Mouse (Mus musculus) kidney, embryonic 14.5 days (tissue): Measurements from ENCODE around the gene Gm11549. TPM values are rescaled to one million over a fixed set of nuclear protein-coding genes. Genes with fewer than 3 reads are reported as not detected.

Experiments
- ATAC-seq: fragments of 200-750 bp; cut with Nextera tagmentation; 2 replicates; pipeline ENCODE4 v1.8.0; 2017; ENCODE audit warnings: moderate number of reproducible peaks, mild to moderate bottlenecking, moderate TSS enrichment, moderate library complexity; ENCODE audit not compliant: low FRiP score, low TSS enrichment
- H3K27ac ChIP-seq: fragments of 300-500 bp; sonication (generic); 2 replicates; pipeline ENCODE4 v1.5.1; 2014; ENCODE audit warnings: low read depth, mild to moderate bottlenecking, low read length, moderate library complexity, mixed read lengths
- H3K27me3 ChIP-seq: fragments of 300-500 bp; sonication (generic); 2 replicates; pipeline ENCODE4 v1.6.1; 2014; ENCODE audit warnings: mild to moderate bottlenecking, low read length; ENCODE audit not compliant: control insufficient read depth, insufficient read depth
- H3K36me3 ChIP-seq: fragments of 300-500 bp; sonication (generic); 2 replicates; pipeline ENCODE4 v1.6.1; 2014; ENCODE audit warnings: low read length, mixed read lengths; ENCODE audit not compliant: control insufficient read depth, insufficient read depth
- H3K4me1 ChIP-seq: fragments of 300-500 bp; sonication (generic); 2 replicates; pipeline ENCODE4 v1.6.1; 2014; ENCODE audit warnings: low read length, mixed read lengths; ENCODE audit not compliant: control insufficient read depth, insufficient read depth
- H3K4me2 ChIP-seq: fragments of 300-500 bp; sonication (generic); replicated peaks from 2 replicates; pipeline ENCODE4 v1.6.1; 2014; ENCODE audit warnings: low read depth, mild to moderate bottlenecking, low read length
- H3K4me3 ChIP-seq: fragments of 300-500 bp; sonication (generic); 2 replicates; pipeline ENCODE4 v1.5.1; 2014; ENCODE audit warnings: mild to moderate bottlenecking, low read length
- H3K9ac ChIP-seq: fragments of 300-500 bp; sonication (generic); 2 replicates; pipeline ENCODE4 v1.6.1; 2014; ENCODE audit warnings: low read depth, mild to moderate bottlenecking, low read length, moderate library complexity
- H3K9me3 ChIP-seq: fragments of 300-500 bp; sonication (generic); 2 replicates; pipeline ENCODE4 v1.6.1; 2016; ENCODE audit warnings: low read length; ENCODE audit not compliant: control insufficient read depth
- WGBS: fragments of 180-500 bp; shearing (Covaris S2); extraction: QIAGEN DNeasy Blood & Tissue Kit; methylation state at CpG from one replicate; pipeline ENCODE4 v1.1.7; 2014; 5-methylcytosine and 5-hydroxymethylcytosine counted together
- polyA plus RNA-seq: library from polyadenylated mRNA; unstranded; fragments of >200 nt; fragmentation: Nextera tagmentation; extraction: Ambion mirVana; gene quantifications from 2 replicates; pipeline ENCODE4 v1.2.1, GENCODE M21; 2014

Gene Gm11549
- polyA plus RNA-seq, 1 experiment from 2014 or later: not detected

DNA sequence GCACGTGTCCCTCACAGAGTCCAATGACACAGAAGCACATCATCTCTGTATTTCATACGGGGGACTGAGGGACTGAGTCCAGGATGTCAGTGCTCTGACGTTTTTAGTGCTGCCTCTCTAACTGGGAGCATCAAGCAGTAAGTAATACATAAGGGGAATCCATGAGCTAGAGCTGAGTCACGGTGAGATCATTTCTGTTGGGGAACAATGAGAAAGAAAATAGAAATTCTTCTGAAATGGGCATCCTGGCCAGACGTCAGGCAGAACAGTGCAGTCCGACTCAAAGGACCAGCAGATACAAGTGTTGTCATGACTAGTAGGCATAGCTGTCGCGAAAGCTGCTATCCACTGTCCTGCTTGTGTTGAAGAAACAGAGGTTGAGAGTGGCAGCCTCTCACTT, 20.6 kb downstream of the Gm11549 start:
- no peaks in the 10 kb centered on the region for H3K9me3 ChIP-seq
- H3K9ac ChIP-seq: no peak overlapping the region
- no peaks in the 10 kb centered on the region for H3K4me1 ChIP-seq
- no peak overlapping the region for H3K4me3 ChIP-seq
- no peaks in the 10 kb centered on the region for H3K36me3 ChIP-seq
- no peaks in the 10 kb centered on the region for H3K27me3 ChIP-seq
- no peak overlapping the region for H3K27ac ChIP-seq
- no peak for ATAC-seq
- no peak overlapping the region for H3K4me2 ChIP-seq
- WGBS: 84% methylated on average over 8 of the region's 8 CpGs

DNA sequence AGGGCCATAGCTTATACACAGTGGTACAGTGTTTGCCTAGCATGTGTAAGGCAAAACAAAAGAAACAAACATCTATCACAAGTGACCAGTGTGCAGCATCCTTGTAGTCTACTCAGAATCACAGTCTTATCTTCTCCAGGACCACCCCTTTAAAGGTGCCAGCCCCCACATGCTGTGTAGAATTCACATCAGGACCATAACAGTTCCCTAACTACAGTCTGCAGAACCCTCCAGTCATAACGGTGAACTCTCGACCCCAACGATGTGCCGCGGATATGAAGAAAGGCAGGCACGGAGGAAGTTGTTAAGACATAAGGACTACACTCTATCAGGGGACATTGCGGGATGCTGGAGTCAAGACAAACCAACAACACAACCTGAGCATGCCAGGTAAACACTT, 22.2 kb downstream of the Gm11549 start:
- H3K36me3 ChIP-seq: no peaks in the 10 kb centered on the region

DNA sequence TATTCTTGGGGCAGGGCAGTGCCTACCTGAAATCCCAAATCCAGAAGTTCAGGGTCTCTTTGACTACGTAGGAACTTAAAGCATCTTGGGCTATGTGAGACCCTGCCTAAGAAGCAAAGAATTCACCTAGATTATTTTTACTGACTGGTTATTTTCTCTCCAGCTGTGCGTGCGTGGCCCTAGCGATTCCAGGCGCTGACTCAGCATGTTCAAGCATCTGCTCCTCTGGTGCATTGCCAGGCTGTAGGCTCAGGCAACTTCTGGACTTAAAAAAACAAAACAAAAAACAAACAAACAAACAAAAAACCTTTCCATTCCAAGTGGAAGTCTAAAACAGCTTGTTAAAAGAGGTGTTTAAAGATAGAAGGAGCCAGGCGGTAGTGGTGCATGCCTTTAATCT, 23.4 kb downstream of the Gm11549 start:
- Histone ChIP-seq H3K36me3 (no peaks in the 10 kb centered on the region), H3K9ac (no peak overlapping the region), H3K4me1 (no peaks in the 10 kb centered on the region), H3K4me3 (no peak overlapping the region), H3K27me3 (no peaks in the 10 kb centered on the region), H3K4me2 (no peak overlapping the region), H3K27ac (no peak overlapping the region), H3K9me3 (no peaks in the 10 kb centered on the region)
- no peak for ATAC-seq
- 87% methylated on average over 6 of the region's 6 CpGs for WGBS

More for the DNA sequence above, 22.2 kb downstream of the Gm11549 start:
- H3K9me3 ChIP-seq: no peaks in the 10 kb centered on the region
- no peak overlapping the region for H3K4me3 ChIP-seq
- H3K4me1 ChIP-seq: no peaks in the 10 kb centered on the region
- 93% methylated on average over 7 of the region's 7 CpGs for WGBS
- no peak for ATAC-seq
- no peak overlapping the region for H3K4me2 ChIP-seq
- H3K27me3 ChIP-seq: no peaks in the 10 kb centered on the region
- no peak overlapping the region for H3K27ac ChIP-seq
- H3K9ac ChIP-seq: no peak overlapping the region

DNA sequence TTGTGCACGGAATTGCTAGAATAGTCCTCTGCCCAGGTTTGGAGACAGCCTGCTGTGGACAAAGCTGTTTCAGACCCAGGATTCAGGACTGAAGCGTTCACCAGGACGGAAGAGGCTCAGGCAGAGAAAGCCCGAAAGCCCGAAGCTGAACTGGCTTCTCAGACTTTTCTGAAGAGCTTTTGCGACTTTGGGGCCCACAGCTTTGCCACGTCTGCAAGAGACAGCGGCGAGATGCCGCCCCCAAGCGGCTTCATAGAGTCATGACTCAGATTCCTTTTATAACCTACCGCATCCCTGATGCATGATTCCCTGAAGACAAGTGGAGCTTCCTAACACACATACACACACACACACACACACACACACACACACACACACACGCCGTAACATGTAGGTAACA, 24.9 kb downstream of the Gm11549 start:
- Histone ChIP-seq H3K27ac (no peak overlapping the region), H3K4me3 (no peak overlapping the region), H3K36me3 (no peaks in the 10 kb centered on the region), H3K4me1 (no peaks in the 10 kb centered on the region), H3K9me3 (no peaks in the 10 kb centered on the region), H3K4me2 (peak overlapping the region; percentile 22; the same call in 1 of the 2 replicates), H3K27me3 (no peaks in the 10 kb centered on the region), H3K9ac (no peak overlapping the region; the same call in 1 of the 2 replicates)
- WGBS: 20% methylated on average over 14 of the region's 14 CpGs
- ATAC-seq: peak; percentile 61

DNA sequence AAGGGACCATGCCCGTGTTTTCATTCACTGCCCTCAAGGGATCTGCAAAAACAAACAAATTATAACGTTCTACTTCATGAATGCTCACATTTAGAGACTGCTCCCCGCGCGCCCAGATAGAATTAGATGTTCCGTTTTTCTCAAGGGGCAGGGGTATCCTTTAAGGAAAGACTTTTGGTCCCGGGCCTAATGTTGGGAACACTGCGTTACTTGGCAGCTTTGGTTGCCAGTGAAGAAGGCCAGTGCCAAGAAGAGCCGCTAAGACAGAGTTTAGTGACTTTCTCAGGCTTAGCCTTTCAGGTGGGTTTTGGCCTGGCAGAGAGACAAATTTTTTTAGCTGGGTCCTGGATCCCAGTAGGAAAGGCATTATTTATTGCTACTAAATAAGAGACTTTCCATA, 25.3 kb downstream of the Gm11549 start:
- no peak for ATAC-seq
- H3K27ac ChIP-seq: no peak overlapping the region
- no peaks in the 10 kb centered on the region for H3K4me1 ChIP-seq
- no peaks in the 10 kb centered on the region for H3K9me3 ChIP-seq
- 87% methylated on average over 9 of the region's 9 CpGs for WGBS
- no peak overlapping the region for H3K4me3 ChIP-seq
- no peak overlapping the region for H3K9ac ChIP-seq
- no peaks in the 10 kb centered on the region for H3K36me3 ChIP-seq
- no peak overlapping the region for H3K4me2 ChIP-seq
- H3K27me3 ChIP-seq: no peaks in the 10 kb centered on the region

DNA sequence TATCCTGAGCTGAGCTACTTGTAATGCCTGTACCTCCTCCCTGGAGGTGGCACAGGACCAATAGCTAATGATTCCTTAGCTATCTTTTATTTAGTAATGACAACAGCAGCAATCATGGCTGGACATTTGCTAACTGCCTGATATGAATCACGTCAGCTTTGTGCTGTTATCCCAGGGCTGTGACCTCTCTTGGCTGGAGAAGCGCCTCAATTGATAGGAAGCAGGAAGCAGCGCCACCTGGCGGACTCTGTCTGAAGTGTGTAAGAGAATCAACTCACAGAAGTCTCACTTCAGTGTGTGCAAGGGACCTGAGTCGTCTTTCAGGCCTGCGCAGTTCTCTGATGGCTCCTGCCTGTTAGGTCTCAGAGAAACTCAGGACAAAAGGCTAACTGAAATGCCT, 26.2 kb downstream of the Gm11549 start:
- H3K9ac ChIP-seq: no peak overlapping the region
- H3K4me1 ChIP-seq: no peaks in the 10 kb centered on the region
- WGBS: 7% methylated on average over 6 of the region's 6 CpGs
- H3K4me2 ChIP-seq: no peak overlapping the region; the same call in 1 of the 2 replicates
- H3K9me3 ChIP-seq: no peaks in the 10 kb centered on the region
- ATAC-seq: peak; percentile 77
- no peaks in the 10 kb centered on the region for H3K27me3 ChIP-seq
- H3K27ac ChIP-seq: no peak overlapping the region
- no peak overlapping the region for H3K4me3 ChIP-seq
- H3K36me3 ChIP-seq: no peaks in the 10 kb centered on the region

DNA sequence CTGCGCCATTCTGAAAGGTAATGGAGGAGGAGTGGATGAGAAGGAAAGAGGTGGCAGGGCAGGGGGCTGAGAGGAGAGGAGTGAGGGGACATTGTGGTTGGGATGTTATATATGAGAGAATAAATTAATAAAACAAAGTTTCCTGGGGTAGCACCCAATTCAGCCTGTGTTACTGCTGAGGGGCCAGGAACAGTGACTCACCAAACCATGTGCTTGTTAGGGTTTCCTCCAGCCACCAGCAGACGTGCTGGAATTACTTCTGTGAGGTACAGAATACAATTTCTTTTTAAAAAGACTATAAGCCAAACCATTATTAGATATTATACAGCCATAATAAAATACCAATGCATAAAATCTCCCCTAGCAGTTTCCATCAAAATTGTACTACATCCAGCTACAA, 27.0 kb downstream of the Gm11549 start:
- no peak overlapping the region for H3K4me3 ChIP-seq
- H3K9ac ChIP-seq: no peak overlapping the region
- WGBS: 83% methylated on average over 2 of the region's 2 CpGs
- ATAC-seq: no peak
- H3K36me3 ChIP-seq: no peaks in the 10 kb centered on the region
- H3K4me2 ChIP-seq: no peak overlapping the region
- H3K27me3 ChIP-seq: no peaks in the 10 kb centered on the region
- H3K9me3 ChIP-seq: no peaks in the 10 kb centered on the region
- H3K4me1 ChIP-seq: no peaks in the 10 kb centered on the region
- H3K27ac ChIP-seq: no peak overlapping the region

DNA sequence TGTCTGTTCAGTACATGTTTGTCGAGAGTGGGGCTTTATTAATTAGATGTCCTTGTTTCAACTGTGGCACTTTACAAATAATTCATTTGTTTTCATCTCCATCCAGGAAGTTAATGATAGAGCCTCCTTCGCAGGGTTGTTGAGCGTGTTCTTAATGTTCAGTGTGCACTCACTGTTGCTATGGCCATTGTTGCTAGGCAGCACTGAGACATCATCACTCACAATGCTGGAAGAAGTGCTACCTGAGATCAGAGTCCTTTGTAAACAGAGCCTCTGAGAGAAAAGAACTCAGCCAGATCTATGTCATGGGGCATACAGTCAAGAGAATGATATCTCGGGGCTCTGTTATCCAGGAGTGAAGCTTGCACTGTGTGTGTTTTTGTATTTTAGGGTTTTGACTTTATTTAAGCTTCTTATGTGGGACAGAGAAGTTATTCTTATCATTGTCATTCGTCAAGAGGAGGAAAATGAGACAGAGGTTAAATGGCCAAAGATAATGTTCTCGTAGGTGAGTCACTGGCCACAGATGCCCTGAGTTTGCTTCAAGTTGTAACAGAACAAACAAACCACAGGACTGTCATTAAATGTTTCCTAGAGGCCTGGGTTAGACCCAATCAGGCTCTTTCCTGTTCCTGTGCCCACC, 27.9 kb downstream of the Gm11549 start:
- Histone ChIP-seq H3K4me1 (no peaks in the 10 kb centered on the region), H3K27me3 (no peaks in the 10 kb centered on the region), H3K36me3 (no peaks in the 10 kb centered on the region), H3K4me2 (no peak overlapping the region), H3K9me3 (no peaks in the 10 kb centered on the region), H3K27ac (no peak overlapping the region), H3K4me3 (no peak overlapping the region), H3K9ac (no peak overlapping the region)
- no peak for ATAC-seq
- 71% methylated on average over 6 of the region's 6 CpGs for WGBS

DNA sequence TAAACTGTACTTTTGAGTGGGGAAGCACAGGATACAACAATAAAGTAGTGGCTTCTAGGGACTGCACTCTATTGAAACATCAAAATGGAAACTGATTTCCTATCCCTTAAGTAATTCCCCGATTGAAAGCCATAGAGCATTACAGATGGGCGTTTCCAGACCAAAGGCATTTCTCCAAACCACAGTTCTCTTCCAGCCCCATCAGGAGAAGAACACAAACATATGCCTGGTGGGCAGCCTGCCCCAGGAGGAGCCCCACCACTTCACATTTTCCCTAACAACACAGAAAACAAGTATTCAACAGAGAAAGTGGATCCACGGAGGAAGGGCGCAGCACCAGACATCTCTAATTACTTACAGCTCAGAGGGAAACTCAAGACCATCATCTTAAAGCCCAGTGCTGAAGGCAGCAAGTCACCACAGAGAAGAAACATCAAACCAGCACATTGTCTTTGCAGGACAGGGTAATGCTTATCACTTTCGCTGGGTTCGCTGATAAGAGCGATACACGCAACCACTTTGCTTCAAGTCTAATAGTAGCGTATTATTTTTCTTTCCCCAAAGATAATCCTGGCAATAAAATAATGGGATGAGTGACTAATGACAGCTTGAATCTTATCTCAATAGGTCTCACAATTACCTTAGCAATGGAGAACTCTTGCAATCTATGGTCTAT, 28.8 kb downstream of the Gm11549 start:
- Histone ChIP-seq H3K27me3 (no peaks in the 10 kb centered on the region), H3K27ac (no peak overlapping the region), H3K4me1 (no peaks in the 10 kb centered on the region), H3K9ac (no peak overlapping the region), H3K4me3 (no peak overlapping the region), H3K36me3 (no peaks in the 10 kb centered on the region), H3K9me3 (no peaks in the 10 kb centered on the region), H3K4me2 (no peak overlapping the region)
- 88% methylated on average over 9 of the region's 9 CpGs for WGBS
- ATAC-seq: no peak
